Mouse (Mus musculus) bone marrow macrophage, adult 2 months (primary cell): ENCODE results near the gene Sp4.

ENCODE experiments used
- CTCF ChIP-seq: IDR thresholded peaks from 2 replicates; pipeline ENCODE4 v1.5.1; 2012; ENCODE audit warnings: low read depth, mild to moderate bottlenecking, low read length, moderate library complexity
- POLR2A ChIP-seq: IDR thresholded peaks from 2 replicates; pipeline ENCODE4 v1.6.1; 2012; ENCODE audit warnings: mild to moderate bottlenecking, low read depth, low read length, borderline replicate concordance

- no peak for TF ChIP-seq CTCF
- no peak for TF ChIP-seq POLR2A
Observed at GRCm38 (mm10) chr12:118313805-118314476, 12.7 kb upstream of the Sp4 start.
